Comparison of ENCODE assay signal across 8 mouse cellular contexts in the genomic region with DNA sequence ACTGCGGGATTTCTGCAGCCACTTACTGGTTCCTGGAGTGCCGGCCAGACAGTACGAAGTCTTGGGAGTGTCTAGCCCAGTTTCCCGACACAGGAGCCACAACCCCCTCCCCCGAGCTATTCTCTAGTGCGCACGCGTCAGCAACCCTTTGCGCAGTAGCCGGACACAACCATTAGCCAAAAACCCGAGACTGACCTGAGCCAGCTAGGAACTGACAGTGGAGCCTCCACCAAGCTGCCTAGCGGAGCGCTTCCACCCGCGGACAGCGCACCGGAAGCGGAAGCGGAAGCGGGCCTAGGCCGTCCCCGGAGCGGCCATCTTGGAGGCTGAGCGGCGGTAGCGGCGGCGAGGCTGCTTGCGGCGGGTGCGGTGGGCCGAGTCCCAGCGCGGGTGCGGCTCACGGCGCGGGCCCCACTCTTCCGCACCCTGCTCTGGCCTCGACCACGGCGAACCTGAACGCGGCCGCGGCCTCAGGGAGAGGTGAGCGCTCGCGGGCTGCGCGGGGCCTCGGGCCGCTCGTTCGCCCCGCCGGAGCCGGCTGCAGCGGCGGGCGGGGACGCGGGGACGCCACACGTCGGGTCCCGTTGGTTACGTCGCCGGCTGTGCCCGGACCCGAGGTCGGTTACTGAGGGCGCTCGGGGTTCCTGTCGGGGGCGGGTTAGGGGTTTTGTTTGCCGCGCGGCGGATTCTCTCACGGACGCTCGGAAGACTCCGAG. TPM values are rescaled to one million over a fixed set of nuclear protein-coding genes. Genes with fewer than 3 reads are reported as not detected.
DNase-seq lines count a peak whose midpoint lies in the region; ATAC-seq and TF ChIP-seq lines count a peak whose summit lies in the region.

A gene (plus strand): TSS at position 298 of the 716 bp plus-strand sequence.

- in situ Hi-C loops in Patski (cut with MboI; ENCODE audit: low pct_unique_long_range_greater_than_20kb): loop anchor here (5.0 kb wide), 1 partner anchor 36 kb away; no protein-coding TSS in a partner anchor

- peaks cover 34% of the 10 kb centered on the region for H3K4me1 ChIP-seq in hindbrain, embryonic 13.5 days (replicated peaks)

- under 1% methylated on average over 69 of the region's 85 CpGs for whole genome bisulfite sequencing in hindbrain, embryonic 13.5 days

- peak within 1 kb of the TSS; percentile 79 for H3K4me2 ChIP-seq in hindbrain, embryonic 13.5 days

- TF ChIP-seq CTCF in Patski (IDR thresholded peaks at IDR 0.05): no peak

- DNase-seq in Patski (ENCODE audit: low read depth, low spot score): peak; percentile 76
- DNase-seq in cerebellum, postnatal 14 days: peak; percentile 97 to 99
- peak; percentile 91 to 93 for DNase-seq in frontal cortex, postnatal 14 days (ENCODE audit: low spot score in 2 of 2)
- peak; percentile 93 to 98 for DNase-seq in layer of hippocampus, postnatal 25 days (ENCODE audit: extremely low spot score in 1 of 2, low spot score in 1 of 2)
- peak; percentile 96 for DNase-seq in lung, postnatal 25 days (ENCODE audit: low spot score)
- DNase-seq in retina, embryonic 14.5 days (ENCODE audit: low spot score): peak; percentile 97
- DNase-seq in thymus, postnatal 4 days: peak; percentile 95

- H3K4me3 ChIP-seq in hindbrain, embryonic 13.5 days: peak within 1 kb of the TSS; percentile 94

- peak; percentile 89 for ATAC-seq in Patski
- peak; percentile 98 for ATAC-seq in hindbrain, embryonic 13.5 days (ENCODE audit: low FRiP score)

- POLR2A ChIA-PET in Patski (lab: Charles Lee): interaction anchor here (1.2 kb wide), 1 partner anchor 49 kb away, joined by 6 read pairs; no protein-coding TSS in a partner anchor

- H3K27ac ChIP-seq in hindbrain, embryonic 13.5 days: peak within 1 kb of the TSS; percentile 87

- peaks cover 22% of the 10 kb centered on the region for H3K36me3 ChIP-seq in hindbrain, embryonic 13.5 days

- H3K9me3 ChIP-seq in hindbrain, embryonic 13.5 days: no peaks in the 10 kb centered on the region

- H3K27me3 ChIP-seq in Patski: no peaks in the 10 kb centered on the region
- H3K27me3 ChIP-seq in hindbrain, embryonic 13.5 days: no peaks in the 10 kb centered on the region

- H3K9ac ChIP-seq in hindbrain, embryonic 13.5 days: peak within 1 kb of the TSS; percentile 95

- CTCF ChIA-PET in Patski (lab: Charles Lee): no interaction called here

RNA-seq across cellular contexts. Expression of the gene that starts here (rescaled TPM):
- 60.1 TPM for polyA plus RNA-seq in Patski (2021)
- polyA plus RNA-seq in hindbrain, embryonic 13.5 days (2015; fragmentation: Nextera tagmentation; extraction: Ambion mirVana): 123 and 127 TPM in 2 replicates
- total RNA-seq in layer of hippocampus, postnatal 25 days (2021): 10 to 100 TPM; 71.5 to 73.6 TPM

Comparison
In these comparisons a context has a peak if more than half of its experiments do, and no peak if none do; other contexts are left out.
1. Peak in every context shown above with its lines: DNase-seq, ATAC-seq, H3K4me3 ChIP-seq and H3K27ac ChIP-seq.